Mouse (Mus musculus): ENCODE measurements at regions not wholly inside any gene's neighbourhood (a gene's known extent, or its start where the extent isn't known, plus 50 kb on each side); places are given as distances from the start of the nearest gene placed in this dataset.

GRCm38 (mm10) chr3:51089036-51089669, 135.1 kb upstream of the Noct start:
- no peak overlapping the region for H3K4me2 ChIP-seq (ENCODE audit: low read length)
- no peaks in the 10 kb centered on the region for H3K27me3 ChIP-seq (ENCODE audit: insufficient read depth, low read length)
- no peak for ATAC-seq (replicated peaks; ENCODE audit: low FRiP score, low read depth)
- H3K4me1 ChIP-seq (replicated peaks; ENCODE audit: insufficient read depth, low read length), result no peaks in the 10 kb centered on the region
- WGBS, result 81% methylated on average over 10 of the region's 10 CpGs
- H3K9ac ChIP-seq (ENCODE audit: low read depth, low read length), result no peak overlapping the region
- H3K27ac ChIP-seq, result no peak overlapping the region
- no peaks in the 10 kb centered on the region for H3K36me3 ChIP-seq (ENCODE audit: insufficient read depth, low read length)
- no peak overlapping the region for H3K4me3 ChIP-seq (replicated peaks; ENCODE audit: low read depth, low read length)
- no peak for TF ChIP-seq CTCF (IDR thresholded peaks at IDR 0.05; ENCODE audit: low read depth)
- H3K9me3 ChIP-seq (replicated peaks; ENCODE audit: low read length), result no peaks in the 10 kb centered on the region
- no peak for DNase-seq (ENCODE audit: low spot score)

- Histone ChIP-seq H3K27me3 (ENCODE audit: insufficient read depth, low read length) (no peaks in the 10 kb centered on the region), H3K27ac (no peak overlapping the region), H3K4me1 (replicated peaks; ENCODE audit: insufficient read depth, low read length) (no peaks in the 10 kb centered on the region), H3K36me3 (ENCODE audit: insufficient read depth, low read length) (no peaks in the 10 kb centered on the region), H3K4me2 (ENCODE audit: low read length) (no peak overlapping the region), H3K9me3 (replicated peaks; ENCODE audit: low read length) (no peaks in the 10 kb centered on the region), H3K4me3 (replicated peaks; ENCODE audit: low read depth, low read length) (no peak overlapping the region), H3K9ac (ENCODE audit: low read depth, low read length) (no peak overlapping the region)
- DNase-seq (ENCODE audit: low spot score) (no peak), ATAC-seq (replicated peaks; ENCODE audit: low FRiP score, low read depth) (no peak)
- TF ChIP-seq CTCF (IDR thresholded peaks at IDR 0.05; ENCODE audit: low read depth), result no peak
- 30% methylated on average over 4 of the region's 4 CpGs for WGBS
Observed at GRCm38 (mm10) chr3:51091478-51091877, 132.8 kb upstream of the Noct start.

DNA sequence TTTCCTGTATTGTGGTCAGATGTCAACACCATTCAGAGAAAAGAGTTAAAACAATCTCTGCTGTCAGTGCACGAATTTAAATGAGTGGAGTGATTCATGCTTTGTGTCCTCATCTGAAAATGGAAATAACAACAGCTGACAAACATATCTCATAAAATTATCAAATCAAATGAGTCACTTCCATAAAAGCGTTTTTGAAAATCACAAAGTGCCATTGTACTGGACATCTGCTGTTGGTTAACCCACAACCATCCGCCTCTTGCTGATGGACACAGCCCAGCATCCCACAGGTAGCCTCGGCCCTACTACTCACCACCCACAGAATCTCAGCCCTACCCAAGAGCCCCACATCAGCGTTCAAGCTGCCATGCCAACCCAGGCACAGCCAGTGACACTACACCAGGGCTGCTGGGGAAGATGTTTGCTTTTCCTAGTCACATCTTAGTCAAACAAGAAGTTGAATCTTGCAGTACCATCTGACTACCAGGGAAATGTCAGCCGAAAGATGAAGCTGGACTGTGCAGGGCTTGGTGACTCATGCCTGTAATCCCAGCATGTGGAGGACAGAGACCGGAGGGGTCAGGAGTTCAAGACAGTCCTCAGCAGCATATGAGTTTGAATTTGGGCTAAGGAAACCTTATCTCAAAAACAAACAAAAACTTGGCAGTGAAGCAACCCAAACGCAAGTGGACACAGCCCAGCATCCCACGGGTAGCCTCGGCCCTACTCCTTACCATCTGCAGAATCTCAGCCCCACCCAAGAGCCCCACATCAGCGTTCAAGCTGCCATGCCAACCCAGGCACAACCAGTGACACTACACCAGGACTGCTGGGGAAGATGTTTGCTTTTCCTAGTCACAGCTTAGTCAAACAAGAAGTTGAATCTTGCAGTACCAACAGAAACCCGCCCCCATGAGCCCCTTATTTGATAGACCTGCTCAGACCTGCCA, 131.9 kb upstream of the Noct start:
- Histone ChIP-seq H3K4me3 (replicated peaks; ENCODE audit: low read depth, low read length) (no peak overlapping the region), H3K4me2 (ENCODE audit: low read length) (no peak overlapping the region), H3K36me3 (ENCODE audit: insufficient read depth, low read length) (no peaks in the 10 kb centered on the region), H3K9ac (ENCODE audit: low read depth, low read length) (no peak overlapping the region), H3K27me3 (ENCODE audit: insufficient read depth, low read length) (no peaks in the 10 kb centered on the region), H3K9me3 (replicated peaks; ENCODE audit: low read length) (no peaks in the 10 kb centered on the region), H3K27ac (no peak overlapping the region), H3K4me1 (replicated peaks; ENCODE audit: insufficient read depth, low read length) (no peaks in the 10 kb centered on the region)
- 46% methylated on average over 12 of the region's 12 CpGs for WGBS
- DNase-seq (ENCODE audit: low spot score) (no peak), ATAC-seq (replicated peaks; ENCODE audit: low FRiP score, low read depth) (no peak; the same call in 1 of the 2 replicates)
- TF ChIP-seq CTCF (IDR thresholded peaks at IDR 0.05; ENCODE audit: low read depth), result no peak

- DNase-seq (ENCODE audit: low spot score), result no peak
- Histone ChIP-seq H3K27ac (no peak overlapping the region), H3K4me2 (ENCODE audit: low read length) (0 out of 2 replicates have a peak overlapping the region, but pooled peaks have one; percentile 6), H3K9ac (ENCODE audit: low read depth, low read length) (no peak overlapping the region), H3K4me1 (replicated peaks; ENCODE audit: insufficient read depth, low read length) (no peaks in the 10 kb centered on the region), H3K27me3 (ENCODE audit: insufficient read depth, low read length) (no peaks in the 10 kb centered on the region), H3K4me3 (replicated peaks; ENCODE audit: low read depth, low read length) (no peak overlapping the region), H3K36me3 (ENCODE audit: insufficient read depth, low read length) (no peaks in the 10 kb centered on the region), H3K9me3 (replicated peaks; ENCODE audit: low read length) (no peaks in the 10 kb centered on the region)
- ATAC-seq (replicated peaks; ENCODE audit: low FRiP score, low read depth), result no peak
- WGBS, result 30% methylated on average over 14 of the region's 14 CpGs
- no peak for TF ChIP-seq CTCF (IDR thresholded peaks at IDR 0.05; ENCODE audit: low read depth)
Observed at GRCm38 (mm10) chr3:51095847-51096447, 128.3 kb upstream of the Noct start.

- Histone ChIP-seq H3K9ac (ENCODE audit: low read depth, low read length) (no peak overlapping the region), H3K27me3 (ENCODE audit: insufficient read depth, low read length) (no peaks in the 10 kb centered on the region), H3K4me2 (ENCODE audit: low read length) (no peak overlapping the region), H3K9me3 (replicated peaks; ENCODE audit: low read length) (no peaks in the 10 kb centered on the region), H3K36me3 (ENCODE audit: insufficient read depth, low read length) (no peaks in the 10 kb centered on the region), H3K4me1 (replicated peaks; ENCODE audit: insufficient read depth, low read length) (no peaks in the 10 kb centered on the region), H3K27ac (no peak overlapping the region), H3K4me3 (replicated peaks; ENCODE audit: low read depth, low read length) (no peak overlapping the region)
- WGBS, result 39% methylated on average over 6 of the region's 6 CpGs
- no peak for TF ChIP-seq CTCF (IDR thresholded peaks at IDR 0.05; ENCODE audit: low read depth)
- ATAC-seq (replicated peaks; ENCODE audit: low FRiP score, low read depth), result no peak
- DNase-seq (ENCODE audit: low spot score), result no peak
Observed at GRCm38 (mm10) chr3:51096545-51096944, 127.7 kb upstream of the Noct start.

GRCm38 (mm10) chr3:51097362-51097761, 126.9 kb upstream of the Noct start:
- no peak overlapping the region for H3K4me3 ChIP-seq (replicated peaks; ENCODE audit: low read depth, low read length)
- no peak overlapping the region for H3K4me2 ChIP-seq (ENCODE audit: low read length)
- H3K36me3 ChIP-seq (ENCODE audit: insufficient read depth, low read length), result no peaks in the 10 kb centered on the region
- H3K9ac ChIP-seq (ENCODE audit: low read depth, low read length), result no peak overlapping the region
- no peak for ATAC-seq (replicated peaks; ENCODE audit: low FRiP score, low read depth)
- no peak for TF ChIP-seq CTCF (IDR thresholded peaks at IDR 0.05; ENCODE audit: low read depth)
- H3K4me1 ChIP-seq (replicated peaks; ENCODE audit: insufficient read depth, low read length), result no peaks in the 10 kb centered on the region
- no peak for DNase-seq (ENCODE audit: low spot score)
- WGBS, result 92% methylated on average over 10 of the region's 10 CpGs
- H3K27me3 ChIP-seq (ENCODE audit: insufficient read depth, low read length), result no peaks in the 10 kb centered on the region
- H3K9me3 ChIP-seq (replicated peaks; ENCODE audit: low read length), result no peaks in the 10 kb centered on the region
- H3K27ac ChIP-seq, result no peak overlapping the region
